Mouse (Mus musculus): ENCODE data around the gene 4931417E11Rik.

4931417E11Rik gene

DNA sequence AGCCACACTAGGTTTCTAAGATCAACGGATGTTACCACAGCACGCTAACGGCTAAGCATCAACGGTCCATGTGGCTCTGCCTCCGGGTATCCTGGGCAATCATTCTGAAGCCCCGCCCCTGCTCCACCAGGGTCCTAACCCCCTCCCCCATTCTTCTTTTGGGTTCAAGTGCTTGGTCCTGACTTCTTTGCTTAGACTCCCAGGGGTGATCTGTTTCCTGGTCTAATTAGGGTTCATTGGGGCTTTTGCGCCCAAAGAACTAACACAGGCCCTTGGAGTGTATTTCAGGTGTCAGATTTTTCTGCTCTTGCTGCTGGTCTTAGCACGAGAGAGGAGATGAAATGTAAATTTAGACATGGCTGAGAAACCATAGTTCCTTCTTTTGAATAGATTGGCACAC is at the start of gene 4931417E11Rik:
Gene 4931417E11Rik (minus strand): TSS at position 101 of the 400 bp plus-strand sequence.
- no peak for DNase-seq (ENCODE audit: low read depth)

DNA sequence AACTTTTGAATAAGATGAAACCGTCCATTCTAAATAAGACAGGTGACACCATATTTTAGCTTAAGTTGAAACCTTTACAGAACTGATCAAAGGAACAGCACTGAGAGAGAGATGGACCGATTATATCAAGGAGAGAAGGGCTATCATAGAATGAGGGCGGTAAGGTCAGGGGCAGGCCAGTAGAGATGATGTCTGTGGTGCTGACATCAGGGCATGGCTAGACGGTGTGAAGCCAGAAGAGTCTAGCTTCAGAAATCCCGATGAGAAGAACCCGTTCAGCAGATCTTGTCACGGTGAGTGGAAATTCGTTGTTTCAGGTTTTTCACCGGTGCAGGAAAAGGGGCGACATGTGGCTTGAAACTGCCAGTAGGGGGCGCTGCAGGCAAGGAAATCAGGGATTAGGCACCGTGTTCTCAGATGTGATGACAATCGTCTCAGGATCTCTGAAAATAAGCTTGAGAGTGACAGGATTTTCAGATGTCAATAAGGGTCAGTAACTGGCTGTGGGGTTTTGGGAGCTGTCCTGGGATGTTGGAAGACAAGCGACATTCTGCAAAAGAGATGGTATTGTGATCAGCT is 48.4 kb upstream of the 4931417E11Rik start:
- no peak for DNase-seq (ENCODE audit: low read depth)

DNA sequence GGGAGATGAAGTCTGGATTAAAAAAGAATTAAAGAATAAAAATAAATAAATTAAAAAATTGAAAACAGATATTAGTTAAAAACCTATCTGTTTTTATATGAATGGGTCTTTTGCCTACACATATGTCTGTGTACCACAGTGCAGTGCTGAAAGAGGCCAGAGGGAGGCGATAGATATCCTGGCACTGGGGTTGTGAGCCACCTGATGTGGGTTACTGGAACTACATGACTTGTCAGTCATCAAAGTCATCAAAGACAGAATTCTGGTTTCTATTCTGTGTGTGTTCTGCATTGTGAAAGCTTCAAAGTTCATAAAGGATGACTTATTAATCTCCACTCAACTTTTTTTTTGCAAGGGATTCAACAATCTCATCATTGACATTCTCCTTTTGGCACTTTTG is 43.4 kb upstream of the 4931417E11Rik start:
- no peak for DNase-seq (ENCODE audit: low read depth)

DNA sequence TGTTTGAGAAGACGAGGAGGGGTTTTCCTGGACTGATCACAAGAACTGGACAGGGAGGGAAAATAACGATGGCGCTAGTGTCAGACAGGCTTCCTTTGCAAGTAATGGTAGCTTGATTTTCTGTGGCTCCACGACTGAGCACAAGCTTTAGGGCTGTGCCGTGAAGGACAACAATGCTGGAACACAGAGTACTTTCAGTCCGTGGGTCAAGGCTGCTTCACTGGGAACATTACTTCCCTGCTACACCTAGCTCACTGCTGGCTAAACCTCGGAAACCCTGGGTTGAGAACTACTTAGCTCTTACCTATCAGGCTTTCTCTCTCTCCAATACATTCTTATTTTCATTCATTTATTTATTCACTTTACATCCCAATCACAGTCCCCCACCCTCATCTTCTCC is 30.2 kb upstream of the 4931417E11Rik start:
- DNase-seq (ENCODE audit: low read depth) = no peak

DNA sequence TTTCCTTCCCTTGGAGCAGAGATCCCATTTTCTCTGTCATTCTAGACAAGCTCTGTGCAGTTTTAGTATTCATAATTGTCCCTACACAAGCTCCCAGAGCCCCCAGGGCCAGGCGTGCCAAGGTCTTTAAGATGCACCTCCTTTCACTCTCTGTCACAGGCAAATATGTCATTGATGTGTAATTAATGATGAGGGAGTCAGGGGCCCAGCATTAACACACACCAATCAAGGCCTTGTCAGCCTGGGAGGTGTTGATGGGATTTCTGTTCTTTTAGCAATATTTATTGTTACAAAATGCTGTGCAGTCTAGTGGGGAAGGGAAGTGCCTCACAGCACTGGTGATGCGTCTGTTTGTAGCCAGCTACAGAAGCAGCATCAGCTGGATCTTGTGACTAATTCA is 27.9 kb upstream of the 4931417E11Rik start:
- DNase-seq (ENCODE audit: low read depth) = no peak

DNA sequence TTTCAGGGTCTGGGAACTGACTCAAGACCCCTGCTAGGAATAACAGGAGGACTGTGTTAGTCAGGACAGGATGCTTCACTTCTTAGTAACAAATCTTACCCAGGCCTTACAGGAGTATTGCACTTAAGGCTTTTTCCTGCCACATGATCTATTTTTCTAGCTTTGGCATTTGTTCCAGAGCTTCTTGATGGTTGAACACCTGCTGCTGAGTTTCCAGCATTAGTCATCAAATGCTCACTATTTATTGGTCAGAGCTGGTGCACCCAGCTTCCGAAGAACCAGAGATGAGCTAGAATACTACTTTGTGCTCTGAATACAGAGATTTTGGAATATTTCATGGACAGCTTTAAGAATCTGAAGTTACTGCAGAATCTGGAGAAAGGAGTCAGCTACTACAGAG is 21.1 kb upstream of the 4931417E11Rik start:
- no peak for DNase-seq (ENCODE audit: low read depth)

DNA sequence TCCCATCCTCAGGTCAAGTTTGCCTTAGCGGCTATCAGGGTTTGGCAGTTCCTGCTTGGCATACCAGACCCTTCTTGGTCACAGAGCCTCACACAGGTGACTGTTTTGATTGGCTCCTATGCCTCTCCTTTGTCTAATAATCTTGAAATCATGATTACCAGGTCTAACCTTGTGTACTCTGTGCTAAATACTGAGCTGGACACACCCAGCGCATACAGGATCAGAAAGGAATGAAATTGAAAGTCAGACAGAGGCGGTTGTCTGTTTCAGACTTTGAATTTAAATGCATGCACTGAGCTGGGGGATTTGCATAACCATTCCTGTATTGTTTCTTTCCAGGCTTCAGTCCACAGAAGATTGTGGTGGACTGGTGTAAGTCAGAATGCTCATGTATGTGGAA is 16.1 kb upstream of the 4931417E11Rik start:
- no peak for DNase-seq (ENCODE audit: low read depth)

DNA sequence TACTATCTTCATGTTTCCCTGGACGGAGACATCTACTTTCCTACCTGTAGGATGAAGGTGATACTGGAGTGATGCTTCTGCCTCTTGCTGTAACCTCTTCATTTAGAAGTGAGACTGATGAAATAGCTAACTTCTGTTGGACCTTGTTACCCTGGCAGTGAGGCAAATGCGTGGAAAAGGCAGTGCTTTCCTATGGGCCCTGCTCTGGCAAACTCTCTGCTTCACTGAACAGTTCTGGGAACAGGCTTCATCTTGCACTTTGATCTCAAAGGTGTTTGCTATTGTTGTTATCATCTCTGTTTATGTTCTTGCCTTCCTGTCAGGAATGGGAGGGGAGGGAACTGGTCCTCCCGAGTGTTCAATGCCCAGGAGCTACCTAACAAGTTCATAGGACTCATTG is 3.4 kb downstream of the 4931417E11Rik start:
- DNase-seq (ENCODE audit: low read depth) = no peak

DNA sequence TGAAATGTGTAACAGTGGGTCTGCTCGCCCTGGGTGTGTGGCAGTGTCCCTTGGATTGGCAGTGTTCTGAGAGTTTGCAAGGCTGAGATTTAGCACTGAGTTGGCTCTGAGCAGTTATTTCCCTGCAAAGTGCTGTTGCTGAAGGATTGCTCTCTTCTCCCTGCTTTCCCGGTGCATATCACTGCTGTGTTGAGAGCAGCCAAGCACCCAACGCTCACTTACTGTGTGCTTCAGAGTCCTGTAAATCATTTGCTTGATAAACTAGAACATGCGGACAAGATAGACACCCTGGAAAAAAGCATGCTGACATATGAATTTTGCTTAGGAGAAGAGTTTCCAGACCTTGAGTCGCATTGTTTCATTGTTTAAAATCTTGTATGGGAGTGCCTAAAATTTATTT is 6.9 kb downstream of the 4931417E11Rik start:
- DNase-seq (ENCODE audit: low read depth) = no peak

DNA sequence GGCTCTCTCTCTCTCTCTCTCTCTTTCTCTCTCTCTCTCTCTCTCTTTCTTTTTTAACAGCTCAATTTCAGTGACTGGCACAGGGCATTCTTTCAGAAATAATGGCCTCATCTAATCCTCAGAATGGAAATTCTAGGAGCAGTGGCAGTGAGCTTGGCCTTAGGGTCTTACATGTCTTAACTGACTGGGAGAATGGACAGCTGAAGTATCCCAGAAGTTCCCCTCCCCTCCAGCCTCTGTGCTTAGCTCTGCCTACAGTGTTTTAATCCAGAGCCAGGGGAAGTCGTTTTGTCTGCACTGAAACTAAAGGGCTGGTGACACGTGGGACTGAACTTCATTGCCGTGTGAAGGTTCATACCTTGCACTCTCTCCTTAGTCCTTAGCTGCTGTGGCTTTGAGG is 35.6 kb downstream of the 4931417E11Rik start:
- no peak for DNase-seq (ENCODE audit: low read depth)

DNA sequence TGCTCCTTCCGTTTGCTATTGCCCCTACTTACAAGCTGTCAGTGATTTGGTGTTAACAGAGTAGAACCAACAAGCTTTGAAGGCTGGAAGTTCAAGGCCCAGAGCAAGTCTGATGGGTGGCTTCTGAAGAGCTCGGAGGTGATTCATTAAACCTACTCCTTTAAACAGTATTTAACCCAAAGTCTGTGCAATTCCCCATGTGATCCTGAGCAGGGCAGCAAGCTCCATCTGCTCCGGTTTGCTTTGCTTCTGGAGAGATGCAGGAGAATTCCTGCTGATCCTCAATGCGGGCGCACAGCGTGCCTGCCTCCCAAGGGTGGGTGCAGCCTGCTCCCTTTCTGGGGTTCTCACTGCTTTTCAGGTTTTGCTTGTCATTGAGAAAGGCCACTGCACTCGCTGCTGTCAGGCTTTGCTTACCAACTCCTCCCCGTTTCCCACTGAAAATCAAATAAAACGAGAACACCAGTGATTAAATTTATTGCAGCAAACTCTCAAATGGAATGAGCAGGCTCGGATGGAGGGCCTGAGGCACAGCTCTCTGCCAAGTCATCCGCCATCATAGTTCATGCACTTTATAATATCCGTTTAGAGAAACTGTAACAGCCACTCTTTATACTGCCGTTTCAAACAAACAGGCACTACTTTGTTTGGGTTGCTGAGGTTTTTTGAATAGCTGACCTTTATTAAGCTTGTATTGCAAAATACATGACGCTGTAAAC is 40.7 kb downstream of the 4931417E11Rik start:
- DNase-seq (ENCODE audit: low read depth) = no peak

DNA sequence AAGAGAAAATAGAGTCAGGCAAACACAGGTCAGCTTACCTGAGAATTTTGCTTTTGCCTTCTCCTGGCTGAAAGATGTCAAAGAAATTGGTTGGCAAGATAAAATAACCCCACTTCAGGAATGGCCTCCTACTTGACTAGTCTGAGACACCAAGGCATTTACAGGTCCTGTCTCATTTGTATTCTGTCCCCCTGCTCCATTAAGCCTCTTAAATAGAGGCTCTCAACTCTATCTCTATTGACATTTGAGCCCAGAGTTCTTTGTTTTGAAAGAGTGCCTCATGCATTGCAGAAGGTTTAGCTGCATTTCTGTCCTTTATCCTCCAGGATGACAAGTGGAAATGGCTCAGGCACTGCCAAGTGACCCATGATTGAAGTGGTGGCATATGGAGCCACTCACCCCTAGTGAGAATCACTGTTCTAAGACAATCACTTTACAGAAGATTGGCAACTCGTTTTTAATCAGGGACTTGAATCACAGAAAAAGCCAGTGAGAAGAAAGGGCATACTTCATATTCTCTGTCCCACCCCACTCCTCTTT is 42.1 kb downstream of the 4931417E11Rik start:
- DNase-seq (ENCODE audit: low read depth) = no peak
